Mouse (Mus musculus) lung, embryonic 14.5 days (tissue): ENCODE data around the gene Slc35g1. TPM values are rescaled to one million over a fixed set of nuclear protein-coding genes. Genes with fewer than 3 reads are reported as not detected.

ENCODE experiments used
- ATAC-seq: fragments of 200-750 bp; cut with Nextera tagmentation; 2 replicates; pipeline ENCODE4 v1.8.0; 2017; ENCODE audit warnings: mild to moderate bottlenecking, moderate TSS enrichment, moderate library complexity; ENCODE audit not compliant: insufficient read depth
- DNase-seq: peaks from one replicate; pipeline ENCODE4 v3.0.0-alpha.2; 2015
- H3K27ac ChIP-seq: fragments of 300-500 bp; sonication (generic); 2 replicates; pipeline ENCODE4 v1.5.1; 2014; ENCODE audit warnings: low read depth, mild to moderate bottlenecking, moderate library complexity
- H3K27me3 ChIP-seq: fragments of 300-500 bp; sonication (generic); 2 replicates; pipeline ENCODE4 v1.6.1; 2014; ENCODE audit warnings: low read length, control low read depth; ENCODE audit not compliant: insufficient read depth
- H3K36me3 ChIP-seq: fragments of 300-500 bp; sonication (generic); 2 replicates; pipeline ENCODE4 v1.6.1; 2014; ENCODE audit warnings: control low read depth; ENCODE audit not compliant: insufficient read depth
- H3K4me1 ChIP-seq: fragments of 300-500 bp; sonication (generic); 2 replicates; pipeline ENCODE4 v1.6.1; 2014; ENCODE audit warnings: antibody characterized with exemption, control low read depth; ENCODE audit not compliant: insufficient read depth
- H3K4me2 ChIP-seq: fragments of 300-500 bp; sonication (generic); 2 replicates; pipeline ENCODE4 v1.6.1; 2014; ENCODE audit warnings: mild to moderate bottlenecking
- H3K4me3 ChIP-seq: fragments of 300-500 bp; sonication (generic); 2 replicates; pipeline ENCODE4 v1.5.1; 2014; ENCODE audit warnings: low read depth, low read length
- H3K9ac ChIP-seq: fragments of 300-500 bp; sonication (generic); 2 replicates; pipeline ENCODE4 v1.6.1; 2014
- H3K9me3 ChIP-seq: fragments of 300-500 bp; sonication (generic); 2 replicates; pipeline ENCODE4 v1.6.1; 2016; ENCODE audit warnings: low read depth, low read length, control low read depth
- CTCF ChIP-seq: IDR thresholded peaks from 2 replicates; pipeline ENCODE4 v1.5.1; 2016; ENCODE audit warnings: antibody characterized with exemption, low read depth
- WGBS: fragments of 180-500 bp; shearing (Covaris S2); extraction: QIAGEN DNeasy Blood & Tissue Kit; methylation state at CpG from one replicate; pipeline ENCODE4 v1.1.7; 2014; 5-methylcytosine and 5-hydroxymethylcytosine counted together
- polyA plus RNA-seq: library from polyadenylated mRNA; unstranded; fragments of >200 nt; fragmentation: Nextera tagmentation; extraction: Ambion mirVana; gene quantifications from 2 replicates; pipeline ENCODE4 v1.2.1, GENCODE M21; 2014

Slc35g1 gene
- 4.5 and 5.1 TPM in 2 replicates for polyA plus RNA-seq

- DNase-seq: peak; percentile 84
- peak; percentile 94 for ATAC-seq
- Histone ChIP-seq H3K4me1 (no peaks in the 10 kb centered on the region), H3K9me3 (no peaks in the 10 kb centered on the region), H3K27me3 (peaks cover 4% of the 10 kb centered on the region; the same call in 1 of the 2 replicates), H3K4me3 (peak within 1 kb of the TSS; percentile 59), H3K27ac (no peak within 1 kb of the TSS), H3K9ac (peak within 1 kb of the TSS; percentile 59), H3K36me3 (no peaks in the 10 kb centered on the region), H3K4me2 (peak within 1 kb of the TSS; percentile 89)
- TF ChIP-seq CTCF: no peak
- WGBS: under 1% methylated on average over 79 of the region's 90 CpGs
Observed at GRCm38 (mm10) chr19:38395701-38396632, at the start of gene Slc35g1. Slc35g1 (plus strand) TSS chr19:38395980.

- H3K36me3 ChIP-seq: no peaks in the 10 kb centered on the region
- DNase-seq (no peak), ATAC-seq (no peak)
- 38% methylated on average over 13 of the region's 13 CpGs for WGBS
- H3K27ac ChIP-seq: no peak overlapping the region
- H3K9ac ChIP-seq: no peak overlapping the region
- no peaks in the 10 kb centered on the region for H3K9me3 ChIP-seq
- H3K4me2 ChIP-seq: no peak overlapping the region
- no peak overlapping the region for H3K4me3 ChIP-seq
- no peaks in the 10 kb centered on the region for H3K27me3 ChIP-seq
- TF ChIP-seq CTCF: no peak
- H3K4me1 ChIP-seq: no peaks in the 10 kb centered on the region
Observed at GRCm38 (mm10) chr19:38348271-38349012, 47.3 kb upstream of the Slc35g1 start.

GRCm38 (mm10) chr19:38349013-38349341 is 46.8 kb upstream of the Slc35g1 start:
- no peaks in the 10 kb centered on the region for H3K36me3 ChIP-seq
- no peaks in the 10 kb centered on the region for H3K9me3 ChIP-seq
- no peak overlapping the region for H3K4me3 ChIP-seq
- 83% methylated on average over 5 of the region's 5 CpGs for WGBS
- DNase-seq: no peak
- no peak for TF ChIP-seq CTCF
- no peaks in the 10 kb centered on the region for H3K27me3 ChIP-seq
- H3K4me2 ChIP-seq: no peak overlapping the region
- no peak overlapping the region for H3K27ac ChIP-seq
- H3K9ac ChIP-seq: no peak overlapping the region
- ATAC-seq: no peak
- no peaks in the 10 kb centered on the region for H3K4me1 ChIP-seq

GRCm38 (mm10) chr19:38351202-38351601 is 44.6 kb upstream of the Slc35g1 start:
- DNase-seq: no peak
- no peak for ATAC-seq
- H3K27me3 ChIP-seq: no peaks in the 10 kb centered on the region

GRCm38 (mm10) chr19:38351728-38352127 is 44.1 kb upstream of the Slc35g1 start:
- Histone ChIP-seq H3K9me3 (no peaks in the 10 kb centered on the region), H3K27me3 (no peaks in the 10 kb centered on the region), H3K9ac (no peak overlapping the region), H3K4me1 (no peaks in the 10 kb centered on the region), H3K27ac (no peak overlapping the region), H3K36me3 (no peaks in the 10 kb centered on the region), H3K4me2 (no peak overlapping the region), H3K4me3 (no peak overlapping the region)
- WGBS: 69% methylated on average over 3 of the region's 3 CpGs
- TF ChIP-seq CTCF: no peak
- DNase-seq: no peak
- ATAC-seq: no peak

More at GRCm38 (mm10) chr19:38351202-38351601, 44.6 kb upstream of the Slc35g1 start:
- 68% methylated on average over 2 of the region's 2 CpGs for whole genome bisulfite sequencing
- Histone ChIP-seq H3K4me3 (no peak overlapping the region), H3K27ac (no peak overlapping the region), H3K9ac (no peak overlapping the region), H3K4me2 (no peak overlapping the region), H3K9me3 (no peaks in the 10 kb centered on the region), H3K4me1 (no peaks in the 10 kb centered on the region), H3K36me3 (no peaks in the 10 kb centered on the region)
- TF ChIP-seq CTCF: no peak

- Histone ChIP-seq H3K4me3 (no peak overlapping the region), H3K27ac (no peak overlapping the region), H3K27me3 (no peaks in the 10 kb centered on the region), H3K9ac (no peak overlapping the region), H3K4me1 (no peaks in the 10 kb centered on the region), H3K36me3 (no peaks in the 10 kb centered on the region), H3K4me2 (no peak overlapping the region), H3K9me3 (no peaks in the 10 kb centered on the region)
- DNase-seq: peak; percentile 91
- peak; percentile 81 for TF ChIP-seq CTCF
- ATAC-seq: no peak
- 30% methylated on average over 6 of the region's 6 CpGs for WGBS
Observed at GRCm38 (mm10) chr19:38352495-38353130, 43.2 kb upstream of the Slc35g1 start.
